Mouse (Mus musculus): ENCODE results near the gene Pfn3.

Gene Pfn3

DNA sequence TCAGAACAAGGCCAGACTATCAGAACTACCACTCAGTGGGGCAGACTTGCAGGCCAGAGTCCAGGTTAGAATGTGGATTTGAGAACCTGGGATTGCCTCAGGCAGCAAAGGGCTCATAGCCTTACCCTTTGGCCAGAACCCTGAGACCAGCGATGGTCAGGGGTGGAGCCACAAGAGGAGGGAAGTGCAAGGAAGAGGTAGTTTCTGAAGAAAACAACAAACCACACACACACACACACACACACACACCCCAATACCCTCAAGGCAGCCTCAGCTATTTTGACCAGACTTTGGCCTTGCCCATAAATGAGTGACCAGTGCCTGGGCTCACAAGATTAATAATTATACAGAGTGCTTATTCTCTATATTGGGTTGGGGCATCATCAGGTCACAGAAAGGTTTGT, 23.4 kb downstream of the Pfn3 start:
- DNase-seq: no peak

DNA sequence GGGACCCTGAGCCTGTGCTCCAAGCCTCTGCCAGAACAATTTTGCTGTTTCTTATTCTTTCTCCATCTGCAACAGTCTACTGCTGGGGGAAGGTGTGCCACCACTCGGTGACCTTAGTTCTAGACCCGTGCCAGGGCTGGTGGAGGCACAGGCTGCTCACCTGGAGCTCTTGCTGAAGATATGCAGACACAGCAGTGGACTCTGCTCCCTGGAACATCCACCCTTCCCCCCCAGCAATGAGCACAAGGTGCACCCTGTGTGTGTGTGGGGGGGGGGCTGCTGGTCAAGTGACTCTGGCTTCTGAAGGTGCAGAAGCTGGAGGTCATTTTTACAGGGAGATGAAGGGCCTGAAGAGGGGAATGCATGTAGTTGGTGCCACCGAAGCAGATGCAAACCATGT, 24.4 kb downstream of the Pfn3 start:
- DNase-seq: no peak

DNA sequence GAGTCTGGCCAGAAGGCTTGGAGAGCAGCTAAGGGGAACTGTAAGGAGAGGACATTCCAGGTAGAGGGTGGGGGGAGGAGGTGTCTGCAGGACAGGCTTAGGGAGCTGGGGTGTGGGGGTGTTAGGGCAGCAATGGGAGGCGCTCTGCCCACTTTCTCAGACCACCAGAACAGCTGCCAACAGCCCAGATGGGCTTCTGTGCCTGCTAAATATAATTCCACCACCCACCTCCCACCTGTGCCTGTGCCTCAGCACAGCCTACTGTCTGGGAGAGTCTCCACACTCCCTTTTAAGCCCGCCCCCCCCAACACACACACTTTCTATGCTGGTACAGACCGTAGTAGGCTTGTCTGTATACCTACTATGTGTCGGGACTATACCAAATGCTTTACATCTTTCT, 33.2 kb downstream of the Pfn3 start:
- no peak for DNase-seq

DNA sequence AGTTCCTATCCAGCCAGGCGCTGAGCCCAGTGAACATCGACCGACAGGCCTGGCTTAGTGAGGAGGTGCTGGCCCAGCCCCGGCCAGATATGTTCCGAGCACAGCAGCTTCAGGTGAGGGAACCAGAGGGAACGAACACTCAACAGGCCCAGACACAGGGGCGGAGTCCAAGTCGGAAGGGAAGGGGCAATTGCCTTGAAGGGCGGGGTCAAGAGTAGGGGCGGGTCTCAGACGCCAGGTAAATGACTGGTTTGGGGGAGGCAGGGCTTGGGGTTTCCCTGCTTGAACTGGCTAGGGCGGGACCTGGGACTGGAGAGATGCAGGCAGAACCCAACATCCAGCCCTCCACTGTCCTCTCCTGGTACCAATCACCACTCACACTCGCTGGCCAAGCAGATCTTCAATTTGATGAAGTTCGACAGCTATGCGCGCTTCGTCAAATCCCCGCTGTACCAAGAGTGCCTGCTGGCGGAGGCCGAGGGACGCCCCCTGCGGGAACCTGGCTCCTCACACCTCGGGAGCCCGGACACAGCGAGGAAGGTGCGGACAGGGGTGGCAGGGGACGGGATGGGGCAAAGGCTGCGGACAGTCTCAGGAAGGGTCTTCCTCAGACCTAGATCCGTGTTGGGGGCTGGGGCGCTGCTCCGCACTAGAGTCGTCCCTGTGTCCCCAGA, 36.0 kb downstream of the Pfn3 start:
- no peak for DNase-seq

DNA sequence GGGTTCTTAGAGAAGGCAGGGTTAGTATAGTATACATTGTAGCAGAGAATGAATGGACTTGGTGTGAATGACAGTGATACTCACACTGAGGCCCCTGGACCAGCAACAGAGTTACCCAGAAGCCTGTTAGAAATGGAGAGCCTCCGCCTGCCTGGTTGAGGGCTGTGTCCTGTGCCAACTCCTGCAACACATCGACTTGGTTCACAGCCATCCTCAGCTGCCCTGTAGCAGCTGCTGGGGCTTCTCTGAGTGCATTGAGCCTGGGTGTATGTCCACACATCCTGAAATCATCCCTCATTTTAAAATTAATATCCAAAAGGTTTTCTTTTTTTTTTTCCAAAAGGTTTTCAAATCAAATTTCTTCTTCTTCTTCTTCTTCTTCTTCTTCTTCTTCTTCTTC, 39.2 kb downstream of the Pfn3 start:
- no peak for DNase-seq

DNA sequence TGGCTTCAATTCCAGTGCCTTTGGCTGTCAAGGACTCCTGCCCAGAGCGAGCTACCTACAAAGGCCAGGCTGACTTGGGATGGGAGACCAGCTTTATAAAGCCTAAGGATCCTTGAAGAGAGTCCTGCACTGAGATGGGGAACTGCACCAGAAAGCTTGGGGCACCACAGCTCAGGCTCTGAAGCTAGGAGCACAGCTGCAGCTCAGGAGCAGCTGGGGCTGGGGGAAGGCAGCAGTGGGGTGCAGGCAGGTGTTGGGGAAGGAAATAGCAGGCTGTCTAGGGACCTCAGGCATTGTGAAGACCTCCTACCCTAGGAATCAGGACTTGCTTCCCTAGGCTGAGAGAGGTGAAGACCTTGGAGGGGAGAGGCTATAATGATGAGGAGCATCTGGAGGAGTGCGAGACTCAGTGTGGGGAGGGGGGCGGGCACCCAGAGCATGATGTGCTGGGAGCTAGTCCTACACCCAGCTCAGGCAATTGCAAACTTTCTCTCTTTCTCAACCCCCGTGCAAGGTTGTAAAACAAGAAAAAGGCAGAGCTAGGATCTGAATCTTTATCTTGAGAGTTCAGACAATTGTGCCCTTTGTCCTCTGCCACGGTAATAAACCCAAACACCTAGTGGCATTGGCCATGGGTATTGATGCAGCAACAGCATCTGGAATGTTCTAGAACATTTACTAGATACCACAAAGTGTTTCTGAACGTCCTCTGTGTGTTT, 40.7 kb downstream of the Pfn3 start:
- DNase-seq: peak; percentile 84

DNA sequence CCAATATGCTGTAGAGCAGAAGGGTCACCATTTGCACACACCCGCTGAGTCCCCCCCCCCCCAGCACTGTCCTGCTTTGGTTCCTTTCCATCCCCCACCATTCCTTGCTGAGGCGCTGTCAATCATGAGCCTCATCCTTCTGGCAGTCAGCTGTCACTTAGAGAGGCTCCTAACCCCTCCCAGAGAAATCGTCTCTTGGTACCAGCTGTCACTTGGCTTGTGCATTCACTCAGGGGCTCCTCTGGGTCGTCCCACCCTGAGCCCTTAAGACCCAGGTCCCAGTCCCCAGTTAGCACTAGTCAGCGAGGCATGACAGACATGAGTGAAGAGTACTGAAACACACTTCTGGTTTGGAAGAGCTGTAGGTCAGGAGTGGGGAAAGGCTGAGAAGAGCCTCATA, 43.3 kb downstream of the Pfn3 start:
- DNase-seq: no peak

DNA sequence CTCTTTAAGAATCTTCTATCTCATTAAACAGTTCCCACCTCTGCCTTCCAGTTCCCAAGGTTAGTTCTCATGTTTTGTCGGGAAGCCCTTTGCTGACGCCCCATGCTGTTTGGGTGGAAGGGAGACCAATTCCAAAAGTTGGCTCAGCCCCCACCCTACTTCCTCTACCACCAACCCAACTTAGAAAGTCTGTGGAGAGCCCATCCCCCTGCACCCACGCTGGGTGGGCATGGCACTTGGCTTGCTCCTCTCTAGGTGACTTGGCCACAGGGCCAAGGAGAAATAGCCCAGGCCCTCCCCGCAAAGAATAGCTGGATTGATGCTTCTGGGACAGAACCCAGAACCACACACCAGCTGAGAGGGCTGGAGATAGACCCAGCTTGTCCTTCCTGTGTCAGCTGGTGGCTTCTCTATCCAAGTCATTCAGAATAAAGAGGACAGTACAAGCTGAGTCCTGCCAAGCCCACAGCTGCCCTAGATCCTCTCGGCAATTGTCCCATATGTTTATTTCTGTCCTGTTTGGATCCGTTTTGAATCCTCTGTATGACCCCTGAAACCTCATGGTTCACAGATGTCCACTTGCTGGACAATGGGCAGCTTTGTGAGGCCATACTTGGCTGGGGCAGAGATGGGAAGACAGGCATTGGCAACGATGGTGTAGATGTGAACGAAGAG, 43.9 kb downstream of the Pfn3 start:
- DNase-seq: peak; percentile 53

DNA sequence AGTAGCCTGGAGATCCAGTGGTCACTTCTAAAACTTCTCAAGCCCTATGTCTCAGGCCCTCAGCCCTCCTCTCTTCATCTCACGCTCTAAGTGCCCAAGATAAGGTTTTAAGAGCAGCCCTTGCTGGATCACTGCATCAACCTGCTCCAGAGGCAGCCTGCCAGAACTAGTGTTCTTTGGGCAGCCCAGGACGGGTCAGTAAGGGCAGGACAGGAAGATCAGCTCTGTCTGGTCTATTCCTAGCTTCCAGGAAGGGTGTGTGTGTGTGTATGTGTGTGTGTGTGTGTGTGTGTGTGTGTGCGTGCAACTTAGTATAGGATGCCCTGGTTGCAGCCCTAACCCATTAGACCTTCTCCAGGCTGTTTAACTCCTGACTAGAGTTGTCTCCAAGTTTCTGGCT, 44.8 kb downstream of the Pfn3 start:
- peak; percentile 24 for DNase-seq

DNA sequence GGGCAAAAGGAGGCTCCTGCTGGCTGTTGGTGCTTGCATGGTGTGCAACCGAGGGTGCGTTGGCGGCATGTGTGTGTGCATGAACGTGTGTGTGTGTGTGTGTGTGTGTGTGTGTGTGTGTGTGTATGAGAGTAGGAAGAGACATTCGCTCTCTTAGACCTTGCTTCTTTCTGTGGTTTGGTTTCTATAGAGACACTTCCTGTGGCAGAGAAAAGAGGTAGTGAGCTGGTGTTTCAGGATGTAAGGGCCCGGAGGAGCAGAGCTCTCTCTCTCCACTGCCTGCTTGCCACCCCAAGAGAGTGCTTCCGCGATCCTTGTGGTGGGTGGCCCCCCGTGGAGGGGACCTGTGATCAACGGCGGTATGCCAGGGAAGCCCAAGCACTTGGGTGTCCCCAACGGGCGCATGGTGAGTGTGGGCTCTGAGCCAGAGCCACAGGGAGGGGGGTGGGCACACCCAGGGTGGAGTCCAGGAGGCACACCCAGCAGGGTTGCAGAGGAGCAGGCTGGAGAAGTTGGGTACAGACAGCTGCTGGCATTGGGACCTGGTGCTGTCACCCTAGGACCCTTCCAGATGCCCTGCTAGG, 45.4 kb downstream of the Pfn3 start, which contains the start of gene Rgs14:
Gene Rgs14 (plus strand): TSS at position 202 of the 584 bp plus-strand sequence.
- DNase-seq: peak; percentile 90

DNA sequence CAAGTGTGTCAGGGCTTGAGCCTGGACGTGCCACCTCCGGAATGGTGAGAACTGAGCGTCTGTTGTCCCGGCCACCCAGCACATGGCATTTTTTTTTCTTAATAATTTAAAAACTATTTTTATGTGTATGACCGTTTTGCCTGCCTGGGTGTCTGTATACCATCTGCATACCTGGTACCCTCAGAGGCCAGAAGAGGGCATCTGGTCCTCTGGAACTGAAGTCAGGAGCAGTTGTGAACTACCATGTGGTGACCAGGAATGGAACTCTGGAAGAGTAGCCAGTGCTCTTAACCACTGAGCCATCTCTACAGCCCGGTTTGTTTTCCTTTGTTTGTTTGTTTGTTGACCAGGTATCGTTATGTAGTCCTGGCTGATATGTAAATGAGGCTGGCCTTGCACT, 46.6 kb downstream of the Pfn3 start:
- peak; percentile 56 for DNase-seq
